Mouse (Mus musculus) lung, embryonic 16.5 days (tissue): Measurements from ENCODE around the gene Hps1. TPM values are rescaled to one million over a fixed set of nuclear protein-coding genes. Genes with fewer than 3 reads are reported as not detected.

Experiments used
- ATAC-seq: fragments of 200-750 bp; cut with Nextera tagmentation; 2 replicates; pipeline ENCODE4 v1.8.0; 2017; ENCODE audit warnings: low read depth, mild to moderate bottlenecking, moderate library complexity
- H3K27ac ChIP-seq: fragments of 300-500 bp; sonication (generic); 2 replicates; pipeline ENCODE4 v1.5.1; 2014; ENCODE audit warnings: mild to moderate bottlenecking, control low read depth, low read length
- H3K27me3 ChIP-seq: fragments of 300-500 bp; sonication (generic); 2 replicates; pipeline ENCODE4 v1.6.1; 2014; ENCODE audit warnings: low read depth, low read length, mixed read lengths; ENCODE audit not compliant: control insufficient read depth, insufficient read depth
- H3K36me3 ChIP-seq: fragments of 300-500 bp; sonication (generic); 2 replicates; pipeline ENCODE4 v1.6.1; 2014; ENCODE audit warnings: low read length; ENCODE audit not compliant: control insufficient read depth, insufficient read depth
- H3K4me1 ChIP-seq: fragments of 300-500 bp; sonication (generic); replicated peaks from 2 replicates; pipeline ENCODE4 v1.6.1; 2014; ENCODE audit warnings: low read length, mixed read lengths; ENCODE audit not compliant: control insufficient read depth, insufficient read depth
- H3K4me2 ChIP-seq: fragments of 300-500 bp; sonication (generic); 2 replicates; pipeline ENCODE4 v1.6.1; 2014; ENCODE audit warnings: low read depth, low read length, control low read depth
- H3K4me3 ChIP-seq: fragments of 300-500 bp; sonication (generic); 2 replicates; pipeline ENCODE4 v1.5.1; 2014; ENCODE audit warnings: mild to moderate bottlenecking, low read length, control low read depth
- H3K9ac ChIP-seq: fragments of 300-500 bp; sonication (generic); 2 replicates; pipeline ENCODE4 v1.6.1; 2014; ENCODE audit warnings: low read length, control low read depth
- H3K9me3 ChIP-seq: fragments of 300-500 bp; sonication (generic); 2 replicates; pipeline ENCODE4 v1.6.1; 2016; ENCODE audit warnings: low read length; ENCODE audit not compliant: control insufficient read depth
- WGBS: fragments of 180-500 bp; shearing (Covaris S2); extraction: QIAGEN DNeasy Blood & Tissue Kit; methylation state at CpG from one replicate; pipeline ENCODE4 v1.1.7; 2014; 5-methylcytosine and 5-hydroxymethylcytosine counted together
- polyA plus RNA-seq: library from polyadenylated mRNA; unstranded; fragments of >200 nt; fragmentation: Nextera tagmentation; extraction: Ambion mirVana; gene quantifications from 2 replicates; pipeline ENCODE4 v1.2.1, GENCODE M21; 2015

The Hps1 gene
- polyA plus RNA-seq, result 16.8 and 17.1 TPM in 2 replicates

GRCm38 (mm10) chr19:42779531-42780155 lies at the start of gene Hps1:
TSS of gene Hps1 (minus strand) at chr19:42779978.
- Histone ChIP-seq H3K4me3 (peak within 1 kb of the TSS; percentile 76), H3K4me1 (peaks cover 7% of the 10 kb centered on the region), H3K27me3 (no peaks in the 10 kb centered on the region), H3K9me3 (no peaks in the 10 kb centered on the region), H3K36me3 (0 out of 2 replicates have a peak, but pooled peaks cover 3% of the 10 kb centered on the region), H3K4me2 (peak within 1 kb of the TSS; percentile 87), H3K27ac (peak within 1 kb of the TSS; percentile 88), H3K9ac (peak within 1 kb of the TSS; percentile 79)
- ATAC-seq, result peak; percentile 98
- under 1% methylated on average over 43 of the region's 43 CpGs for WGBS

GRCm38 (mm10) chr19:42829196-42829595 lies 49.4 kb upstream of the Hps1 start:
- WGBS, result 34% methylated on average over 4 of the region's 4 CpGs

GRCm38 (mm10) chr19:42827843-42828242 lies 48.1 kb upstream of the Hps1 start:
- Histone ChIP-seq H3K9me3 (no peaks in the 10 kb centered on the region), H3K27me3 (no peaks in the 10 kb centered on the region), H3K36me3 (no peaks in the 10 kb centered on the region), H3K4me1 (peaks cover 13% of the 10 kb centered on the region), H3K4me2 (no peak overlapping the region), H3K4me3 (no peak overlapping the region), H3K27ac (no peak overlapping the region), H3K9ac (no peak overlapping the region)
- peak; percentile 59; the same call in 1 of the 2 replicates for ATAC-seq
- WGBS, result 63% methylated on average over 3 of the region's 3 CpGs

More at GRCm38 (mm10) chr19:42829196-42829595, 49.4 kb upstream of the Hps1 start:
- peaks cover 13% of the 10 kb centered on the region for H3K4me1 ChIP-seq
- no peak overlapping the region for H3K4me2 ChIP-seq
- no peak overlapping the region for H3K9ac ChIP-seq
- peak; percentile 84 for ATAC-seq
- no peaks in the 10 kb centered on the region for H3K36me3 ChIP-seq
- peak overlapping the region; percentile 17; the same call in 1 of the 2 replicates for H3K27ac ChIP-seq
- H3K4me3 ChIP-seq, result no peak overlapping the region
- H3K9me3 ChIP-seq, result no peaks in the 10 kb centered on the region
- H3K27me3 ChIP-seq, result no peaks in the 10 kb centered on the region

- Histone ChIP-seq H3K4me1 (no peaks in the 10 kb centered on the region; the same call in 1 of the 2 replicates), H3K4me2 (no peak overlapping the region), H3K27me3 (no peaks in the 10 kb centered on the region), H3K4me3 (no peak overlapping the region), H3K9me3 (no peaks in the 10 kb centered on the region), H3K36me3 (no peaks in the 10 kb centered on the region), H3K9ac (no peak overlapping the region), H3K27ac (no peak overlapping the region)
- WGBS, result 93% methylated on average over 5 of the region's 5 CpGs
- no peak for ATAC-seq
Observed at GRCm38 (mm10) chr19:42820109-42820508, 40.3 kb upstream of the Hps1 start.

GRCm38 (mm10) chr19:42817761-42818160 lies 38.0 kb upstream of the Hps1 start:
- Histone ChIP-seq H3K4me2 (no peak overlapping the region), H3K36me3 (no peaks in the 10 kb centered on the region), H3K27ac (no peak overlapping the region), H3K4me3 (no peak overlapping the region), H3K9me3 (no peaks in the 10 kb centered on the region), H3K4me1 (no peaks in the 10 kb centered on the region; the same call in 1 of the 2 replicates), H3K27me3 (no peaks in the 10 kb centered on the region), H3K9ac (no peak overlapping the region)
- WGBS, result 66% methylated on average over 2 of the region's 2 CpGs
- ATAC-seq, result no peak

GRCm38 (mm10) chr19:42816261-42816660 lies 36.5 kb upstream of the Hps1 start:
- WGBS, result 72% methylated on average over 2 of the region's 2 CpGs

GRCm38 (mm10) chr19:42810140-42810539 lies 30.4 kb upstream of the Hps1 start:
- Histone ChIP-seq H3K36me3 (no peaks in the 10 kb centered on the region), H3K9ac (no peak overlapping the region), H3K27me3 (no peaks in the 10 kb centered on the region), H3K4me3 (no peak overlapping the region), H3K4me2 (no peak overlapping the region), H3K4me1 (no peaks in the 10 kb centered on the region; the same call in 1 of the 2 replicates), H3K9me3 (no peaks in the 10 kb centered on the region), H3K27ac (no peak overlapping the region)
- ATAC-seq, result peak; percentile 52; the same call in 1 of the 2 replicates
- WGBS, result 55% methylated on average over 5 of the region's 5 CpGs

More at GRCm38 (mm10) chr19:42816261-42816660, 36.5 kb upstream of the Hps1 start:
- ATAC-seq, result no peak
- Histone ChIP-seq H3K27ac (no peak overlapping the region), H3K4me2 (no peak overlapping the region), H3K27me3 (no peaks in the 10 kb centered on the region), H3K36me3 (no peaks in the 10 kb centered on the region), H3K4me3 (no peak overlapping the region), H3K9me3 (no peaks in the 10 kb centered on the region), H3K4me1 (no peaks in the 10 kb centered on the region; the same call in 1 of the 2 replicates), H3K9ac (no peak overlapping the region)

GRCm38 (mm10) chr19:42809491-42809890 lies 29.7 kb upstream of the Hps1 start:
- H3K9me3 ChIP-seq, result no peaks in the 10 kb centered on the region
- no peak overlapping the region for H3K27ac ChIP-seq
- H3K4me1 ChIP-seq, result no peaks in the 10 kb centered on the region; the same call in 1 of the 2 replicates
- no peak overlapping the region for H3K4me3 ChIP-seq
- 83% methylated on average over 10 of the region's 10 CpGs for WGBS
- H3K4me2 ChIP-seq, result no peak overlapping the region
- no peaks in the 10 kb centered on the region for H3K27me3 ChIP-seq
- no peaks in the 10 kb centered on the region for H3K36me3 ChIP-seq
- no peak overlapping the region for H3K9ac ChIP-seq
- ATAC-seq, result no peak

- Histone ChIP-seq H3K4me1 (peaks cover 8% of the 10 kb centered on the region), H3K9ac (no peak overlapping the region), H3K4me3 (no peak overlapping the region), H3K9me3 (no peaks in the 10 kb centered on the region), H3K4me2 (no peak overlapping the region), H3K27ac (no peak overlapping the region), H3K27me3 (no peaks in the 10 kb centered on the region), H3K36me3 (no peaks in the 10 kb centered on the region)
- no peak for ATAC-seq
- 63% methylated on average over 2 of the region's 2 CpGs for WGBS
Observed at GRCm38 (mm10) chr19:42797866-42798265, 18.1 kb upstream of the Hps1 start.
